Mouse (Mus musculus): ENCODE measurements at regions not wholly inside any gene's neighbourhood (a gene's known extent, or its start where the extent isn't known, plus 50 kb on each side); places are given as distances from the start of the nearest gene placed in this dataset.

- H3K9me3 ChIP-seq (replicated peaks; ENCODE audit: low read length), result peaks cover 23% of the 10 kb centered on the region
- dilution Hi-C loops (cut with MboI; ENCODE audit: extremely low pct_ligation_motif_present, extremely low pct_unique_long_range_greater_than_20kb, low sequenced_read_pairs) (no loop called here), in situ Hi-C loops (cut with MboI; ENCODE audit: low pct_ligation_motif_present, low pct_unique_long_range_greater_than_20kb, low sequenced_read_pairs) (no loop called here)
- H3K27ac ChIP-seq (ENCODE audit: insufficient read depth, low read depth), result no peak overlapping the region
- H3K9ac ChIP-seq (ENCODE audit: insufficient read depth, low read depth), result no peak overlapping the region
- TF ChIP-seq E2F4 (IDR thresholded peaks at IDR 0.05; ENCODE audit: insufficient replicate concordance, low read depth, low read length) (no peak), MXI1 (IDR thresholded peaks at IDR 0.05; ENCODE audit: low read depth, low read length) (no peak), CTCF (conservative IDR thresholded peaks at IDR 0.05 in 1 of 2, IDR thresholded peaks at IDR 0.05 in 1 of 2; ENCODE audit: low read depth in 2 of 2, low read length in 2 of 2) (peak; percentile 25 to 40; a peak in 3 of 4 replicates)
- H3K4me2 ChIP-seq (ENCODE audit: insufficient read depth, low read depth, poor library complexity, severe bottlenecking), result no peak overlapping the region
- H3K4me3 ChIP-seq (replicated peaks in 1 of 3; ENCODE audit: low read depth in 2 of 3, low read length in 2 of 3, poor library complexity in 1 of 3), result no peak overlapping the region
- DNase-seq (ENCODE audit: extremely low read depth), result no peak
- no peaks in the 10 kb centered on the region for H3K79me2 ChIP-seq (replicated peaks; ENCODE audit: control insufficient read depth, extremely low read depth, insufficient read depth, poor library complexity, severe bottlenecking)
- peaks cover 18% of the 10 kb centered on the region for H3K27me3 ChIP-seq (replicated peaks)
- H3K36me3 ChIP-seq (replicated peaks in 1 of 2; ENCODE audit: control insufficient read depth in 1 of 2, insufficient read depth in 1 of 2, low read length in 1 of 2), result no peaks in the 10 kb centered on the region
- H3K4me1 ChIP-seq (ENCODE audit: control insufficient read depth in 1 of 2, insufficient read depth in 2 of 2), result no peaks in the 10 kb centered on the region
These were observed 103.4 kb upstream of the Rpl38 start for GRCm38 (mm10) chr11:114564949-114565348.

- Histone ChIP-seq H3K9ac (ENCODE audit: insufficient read depth, low read depth) (no peak overlapping the region), H3K79me2 (replicated peaks; ENCODE audit: control insufficient read depth, extremely low read depth, insufficient read depth, poor library complexity, severe bottlenecking) (no peaks in the 10 kb centered on the region), H3K4me2 (ENCODE audit: insufficient read depth, low read depth, poor library complexity, severe bottlenecking) (no peak overlapping the region), H3K9me3 (replicated peaks; ENCODE audit: low read length) (peaks cover 23% of the 10 kb centered on the region), H3K36me3 (replicated peaks in 1 of 2; ENCODE audit: control insufficient read depth in 1 of 2, insufficient read depth in 1 of 2, low read length in 1 of 2) (no peaks in the 10 kb centered on the region), H3K4me1 (ENCODE audit: control insufficient read depth in 1 of 2, insufficient read depth in 2 of 2) (0 out of 4 replicates have a peak, but pooled peaks cover 0 to 1% of the 10 kb centered on the region in 2 experiments), H3K4me3 (replicated peaks in 1 of 3; ENCODE audit: low read depth in 2 of 3, low read length in 2 of 3, poor library complexity in 1 of 3) (no peak overlapping the region), H3K27me3 (replicated peaks) (peaks cover 35% of the 10 kb centered on the region), H3K27ac (ENCODE audit: insufficient read depth, low read depth) (no peak overlapping the region)
- dilution Hi-C loops (cut with MboI; ENCODE audit: extremely low pct_ligation_motif_present, extremely low pct_unique_long_range_greater_than_20kb, low sequenced_read_pairs), result no loop called here
- DNase-seq (ENCODE audit: extremely low read depth), result no peak
- TF ChIP-seq MAZ (IDR thresholded peaks at IDR 0.05; ENCODE audit: low read depth, low read length), result no peak
- TF ChIP-seq RCOR1 (conservative IDR thresholded peaks at IDR 0.05; ENCODE audit: low read depth, low read length), result no peak
- no peak for TF ChIP-seq USF1 (IDR thresholded peaks at IDR 0.05; ENCODE audit: low read depth, low read length)
- TF ChIP-seq UBTF (IDR thresholded peaks at IDR 0.05; ENCODE audit: low read depth, low read length), result no peak
- TF ChIP-seq SMC3 (IDR thresholded peaks at IDR 0.05; ENCODE audit: low read depth, low read length), result no peak
- TF ChIP-seq MEF2A (IDR thresholded peaks at IDR 0.05; ENCODE audit: borderline replicate concordance, low read depth, low read length), result no peak
- no peak for TF ChIP-seq TCF12 (IDR thresholded peaks at IDR 0.05; ENCODE audit: low read depth, low read length)
- no peak for TF ChIP-seq MAX (IDR thresholded peaks at IDR 0.05; ENCODE audit: low read length)
- no peak for TF ChIP-seq E2F4 (IDR thresholded peaks at IDR 0.05; ENCODE audit: insufficient replicate concordance, low read depth, low read length)
- TF ChIP-seq MXI1 (IDR thresholded peaks at IDR 0.05; ENCODE audit: low read depth, low read length), result no peak
- TF ChIP-seq KAT2A (IDR thresholded peaks at IDR 0.05; ENCODE audit: insufficient replicate concordance, low read length), result no peak
- no peak for TF ChIP-seq MYC (IDR thresholded peaks at IDR 0.05; ENCODE audit: low read depth, low read length)
- TF ChIP-seq ELF1 (IDR thresholded peaks at IDR 0.05; ENCODE audit: low read depth, low read length), result no peak
- TF ChIP-seq SIN3A (IDR thresholded peaks at IDR 0.05; ENCODE audit: low read length), result no peak
- TF ChIP-seq POLR2A (IDR thresholded peaks at IDR 0.05; ENCODE audit: low read depth, low read length), result no peak
- no peak for TF ChIP-seq CHD1 (IDR thresholded peaks at IDR 0.05; ENCODE audit: low read depth, low read length)
- no peak for TF ChIP-seq BHLHE40 (IDR thresholded peaks at IDR 0.05; ENCODE audit: low read depth, low read length)
- no peak for TF ChIP-seq ZMIZ1 (IDR thresholded peaks at IDR 0.05; ENCODE audit: low read depth, low read length)
- no peak for TF ChIP-seq TBP (conservative IDR thresholded peaks at IDR 0.05; ENCODE audit: low read depth, low read length)
- in situ Hi-C loops (cut with MboI; ENCODE audit: low pct_ligation_motif_present, low pct_unique_long_range_greater_than_20kb, low sequenced_read_pairs), result no loop called here
These were observed 105.2 kb upstream of the Rpl38 start for GRCm38 (mm10) chr11:114563172-114563571.

Data from CH12.LX (cell line).